Mouse (Mus musculus): Measurements from ENCODE around the gene Olfr641. TPM values are rescaled to one million over a fixed set of nuclear protein-coding genes. Genes with fewer than 3 reads are reported as not detected.

Gene Olfr641
- polyA plus RNA-seq, 1 experiment from 2014 or later: not detected

- 63% methylated on average over 2 of the region's 2 CpGs for WGBS
- ATAC-seq (ENCODE audit: insufficient number of reproducible peaks, low FRiP score): no peak
- Histone ChIP-seq H3K4me2 (no peak within 1 kb of the TSS), H3K9me3 (replicated peaks) (0 out of 2 replicates have a peak, but pooled peaks cover 4% of the 10 kb centered on the region), H3K27ac (ENCODE audit: poor library complexity, severe bottlenecking) (no peak within 1 kb of the TSS), H3K27me3 (replicated peaks) (no peaks in the 10 kb centered on the region), H3K9ac (no peak within 1 kb of the TSS), H3K4me1 (replicated peaks) (no peaks in the 10 kb centered on the region), H3K36me3 (no peaks in the 10 kb centered on the region), H3K4me3 (no peak within 1 kb of the TSS)
Observed at GRCm38 (mm10) chr7:104071769-104072168, 36.5 kb downstream of the Olfr641 start, which contains the start of gene Olfr644. Gene Olfr644, minus strand, starts transcription at chr7:104071869.

GRCm38 (mm10) chr7:104085365-104085764 lies 50.1 kb downstream of the Olfr641 start, which contains the start of gene Olfr645:
Gene Olfr645, minus strand, starts transcription at chr7:104085465.
- ATAC-seq (ENCODE audit: insufficient number of reproducible peaks, low FRiP score): no peak
- 68% methylated on average over 1 of the region's 1 CpGs for WGBS

More at GRCm38 (mm10) chr7:104085365-104085764, 50.1 kb downstream of the Olfr641 start, which contains the start of gene Olfr645:
- no peaks in the 10 kb centered on the region for H3K4me1 ChIP-seq (replicated peaks)
- H3K27ac ChIP-seq (ENCODE audit: poor library complexity, severe bottlenecking): no peak within 1 kb of the TSS
- no peak within 1 kb of the TSS for H3K4me2 ChIP-seq
- H3K4me3 ChIP-seq: no peak within 1 kb of the TSS
- no peaks in the 10 kb centered on the region for H3K36me3 ChIP-seq
- no peak within 1 kb of the TSS for H3K9ac ChIP-seq
- H3K27me3 ChIP-seq (replicated peaks): no peaks in the 10 kb centered on the region
- H3K9me3 ChIP-seq (replicated peaks): no peaks in the 10 kb centered on the region

Other genes with a start within 250 kb of the Olfr641 start
- not detected in 2 replicates for gene Olfr67, start 243.6 kb upstream of the Olfr641 start, polyA plus RNA-seq (2016; fragmentation: Nextera tagmentation; extraction: Ambion mirVana)
- 3,072 and 3,403 TPM in 2 replicates for gene Hbb-bt, start 221.4 kb upstream of the Olfr641 start, polyA plus RNA-seq (2016; fragmentation: Nextera tagmentation; extraction: Ambion mirVana)
- 2,689 and 3,022 TPM in 2 replicates for gene Hbb-bs, start 207.3 kb upstream of the Olfr641 start, polyA plus RNA-seq (2016; fragmentation: Nextera tagmentation; extraction: Ambion mirVana)
- 0.50 and 0.56 TPM in 2 replicates for gene Hbb-bh2, start 194.9 kb upstream of the Olfr641 start, polyA plus RNA-seq (2016; fragmentation: Nextera tagmentation; extraction: Ambion mirVana)
- gene Hbb-bh1, start 192.3 kb upstream of the Olfr641 start, polyA plus RNA-seq (2016; fragmentation: Nextera tagmentation; extraction: Ambion mirVana): 2,015 and 2,280 TPM in 2 replicates
- gene Hbb-y, start 182.2 kb upstream of the Olfr641 start, polyA plus RNA-seq (2016; fragmentation: Nextera tagmentation; extraction: Ambion mirVana): 31,254 and 35,001 TPM in 2 replicates
- not detected in 2 replicates for gene Olfr66, start 149.2 kb upstream of the Olfr641 start, polyA plus RNA-seq (2016; fragmentation: Nextera tagmentation; extraction: Ambion mirVana)
- gene Olfr64, start 141.0 kb upstream of the Olfr641 start, polyA plus RNA-seq (2016; fragmentation: Nextera tagmentation; extraction: Ambion mirVana): not detected in 2 replicates
- not detected in 2 replicates for gene Olfr65, start 132.0 kb upstream of the Olfr641 start, polyA plus RNA-seq (2016; fragmentation: Nextera tagmentation; extraction: Ambion mirVana)
- not detected in 2 replicates for gene Olfr631, start 106.6 kb upstream of the Olfr641 start, polyA plus RNA-seq (2016; fragmentation: Nextera tagmentation; extraction: Ambion mirVana)
- not detected in 2 replicates for gene Olfr632, start 101.1 kb upstream of the Olfr641 start, polyA plus RNA-seq (2016; fragmentation: Nextera tagmentation; extraction: Ambion mirVana)
- not detected in 2 replicates for gene Olfr633, start 91.0 kb upstream of the Olfr641 start, polyA plus RNA-seq (2016; fragmentation: Nextera tagmentation; extraction: Ambion mirVana)
- not detected in 2 replicates for gene Olfr635, start 64.3 kb upstream of the Olfr641 start, polyA plus RNA-seq (2016; fragmentation: Nextera tagmentation; extraction: Ambion mirVana)
- gene Olfr638, start 36.7 kb upstream of the Olfr641 start, polyA plus RNA-seq (2016; fragmentation: Nextera tagmentation; extraction: Ambion mirVana): 0.18 TPM in 1 of 2 replicates, not detected in the other
- gene Olfr639, start 18.1 kb upstream of the Olfr641 start, polyA plus RNA-seq (2016; fragmentation: Nextera tagmentation; extraction: Ambion mirVana): 0.03 and 0.04 TPM in 2 replicates
- gene Olfr640, start 9.9 kb upstream of the Olfr641 start, polyA plus RNA-seq (2016; fragmentation: Nextera tagmentation; extraction: Ambion mirVana): not detected in 2 replicates
- gene Olfr642, start 17.2 kb downstream of the Olfr641 start, polyA plus RNA-seq (2016; fragmentation: Nextera tagmentation; extraction: Ambion mirVana): not detected in 2 replicates
- gene 4930516K23Rik, start 26.0 kb downstream of the Olfr641 start, polyA plus RNA-seq (2016; fragmentation: Nextera tagmentation; extraction: Ambion mirVana): not detected in 2 replicates
- gene Olfr644, start 36.4 kb downstream of the Olfr641 start, polyA plus RNA-seq (2016; fragmentation: Nextera tagmentation; extraction: Ambion mirVana): not detected in 2 replicates
- not detected in 2 replicates for gene Olfr645, start 50.0 kb downstream of the Olfr641 start, polyA plus RNA-seq (2016; fragmentation: Nextera tagmentation; extraction: Ambion mirVana)
- not detected in 2 replicates for gene Olfr646, start 69.4 kb downstream of the Olfr641 start, polyA plus RNA-seq (2016; fragmentation: Nextera tagmentation; extraction: Ambion mirVana)
- gene Ubqln5, start 94.4 kb downstream of the Olfr641 start, polyA plus RNA-seq (2016; fragmentation: Nextera tagmentation; extraction: Ambion mirVana): not detected in 2 replicates
- gene Olfr643, start 102.0 kb downstream of the Olfr641 start, polyA plus RNA-seq (2016; fragmentation: Nextera tagmentation; extraction: Ambion mirVana): not detected in 2 replicates
- gene Ubqln3, start 107.8 kb downstream of the Olfr641 start, polyA plus RNA-seq (2016; fragmentation: Nextera tagmentation; extraction: Ambion mirVana): not detected in 2 replicates
- gene Ubqlnl, start 115.1 kb downstream of the Olfr641 start, polyA plus RNA-seq (2016; fragmentation: Nextera tagmentation; extraction: Ambion mirVana): not detected in 2 replicates
- gene Olfm5, start 129.4 kb downstream of the Olfr641 start, polyA plus RNA-seq (2016; fragmentation: Nextera tagmentation; extraction: Ambion mirVana): not detected in 2 replicates
- 0.28 and 0.32 TPM in 2 replicates for gene Olfr648, start 147.9 kb downstream of the Olfr641 start, polyA plus RNA-seq (2016; fragmentation: Nextera tagmentation; extraction: Ambion mirVana)
- gene Olfr649, start 160.5 kb downstream of the Olfr641 start, polyA plus RNA-seq (2016; fragmentation: Nextera tagmentation; extraction: Ambion mirVana): not detected in 2 replicates
- 7.6 and 7.7 TPM in 2 replicates for gene Trim6, start 183.3 kb downstream of the Olfr641 start, polyA plus RNA-seq (2016; fragmentation: Nextera tagmentation; extraction: Ambion mirVana)
- 2.4 TPM in 2 replicates for gene Trim34a, start 209.0 kb downstream of the Olfr641 start, polyA plus RNA-seq (2016; fragmentation: Nextera tagmentation; extraction: Ambion mirVana)

Data from heart, embryonic 12.5 days (tissue).